Mouse (Mus musculus): Measurements from ENCODE around the gene Tram2. TPM values are rescaled to one million over a fixed set of nuclear protein-coding genes. Genes with fewer than 3 reads are reported as not detected.

Gene Tram2
- total and polyA plus RNA-seq, 3 experiments: 0.54 to 2.9 TPM; not detected in 1

GRCm38 (mm10) chr1:20997328-20997689, 81.7 kb downstream of the Tram2 start:
- no peaks in the 10 kb centered on the region for H3K79me2 ChIP-seq (ENCODE audit: control insufficient read depth, insufficient read depth, low read length, poor library complexity)
- DNase-seq (ENCODE audit: low read depth, low spot score): no peak
- H3K27me3 ChIP-seq (ENCODE audit: control insufficient read depth in 1 of 2, insufficient read depth in 2 of 2, low read length in 2 of 2): no peaks in the 10 kb centered on the region
- no peak overlapping the region for H3K9ac ChIP-seq (ENCODE audit: control insufficient read depth, low read depth, low read length, poor library complexity, severe bottlenecking)
- H3K4me3 ChIP-seq (ENCODE audit: control insufficient read depth in 1 of 2, insufficient read depth in 1 of 2, low read depth in 2 of 2, low read length in 2 of 2): no peak overlapping the region
- H3K9me3 ChIP-seq (replicated peaks; ENCODE audit: insufficient read depth, low read length): no peaks in the 10 kb centered on the region
- TF ChIP-seq TBP (IDR thresholded peaks at IDR 0.05; ENCODE audit: low read depth, low read length) (no peak), SIN3A (IDR thresholded peaks at IDR 0.05; ENCODE audit: low read length) (no peak), ZC3H11A (IDR thresholded peaks at IDR 0.05; ENCODE audit: low read depth, low read length) (no peak), POLR2AphosphoS5 (IDR thresholded peaks at IDR 0.05; ENCODE audit: borderline replicate concordance, low read depth, low read length) (no peak), MEF2A (IDR thresholded peaks at IDR 0.05; ENCODE audit: extremely low read depth, insufficient replicate concordance, low read depth, low read length, poor library complexity, severe bottlenecking) (no peak), ZMIZ1 (IDR thresholded peaks at IDR 0.05; ENCODE audit: low read depth, low read length) (no peak)
- no peaks in the 10 kb centered on the region for H3K4me1 ChIP-seq (ENCODE audit: control insufficient read depth in 1 of 2, insufficient read depth in 2 of 2, low read length in 2 of 2)
- H3K27ac ChIP-seq (ENCODE audit: control insufficient read depth, low read depth, low read length): no peak overlapping the region
- no peaks in the 10 kb centered on the region for H3K36me3 ChIP-seq (ENCODE audit: control insufficient read depth in 1 of 2, insufficient read depth in 2 of 2, low read length in 2 of 2)

GRCm38 (mm10) chr1:20996603-20997327, 82.3 kb downstream of the Tram2 start:
- H3K27me3 ChIP-seq (ENCODE audit: control insufficient read depth in 1 of 2, insufficient read depth in 2 of 2, low read length in 2 of 2): no peaks in the 10 kb centered on the region
- no peaks in the 10 kb centered on the region for H3K36me3 ChIP-seq (ENCODE audit: control insufficient read depth in 1 of 2, insufficient read depth in 2 of 2, low read length in 2 of 2)
- no peak overlapping the region for H3K27ac ChIP-seq (ENCODE audit: control insufficient read depth, low read depth, low read length)
- H3K9ac ChIP-seq (ENCODE audit: control insufficient read depth, low read depth, low read length, poor library complexity, severe bottlenecking): no peak overlapping the region
- no peaks in the 10 kb centered on the region for H3K79me2 ChIP-seq (ENCODE audit: control insufficient read depth, insufficient read depth, low read length, poor library complexity)
- no peak overlapping the region for H3K4me3 ChIP-seq (ENCODE audit: control insufficient read depth in 1 of 2, insufficient read depth in 1 of 2, low read depth in 2 of 2, low read length in 2 of 2)
- no peaks in the 10 kb centered on the region for H3K4me1 ChIP-seq (ENCODE audit: control insufficient read depth in 1 of 2, insufficient read depth in 2 of 2, low read length in 2 of 2)
- DNase-seq (ENCODE audit: low read depth, low spot score): no peak
- TF ChIP-seq TAL1 (IDR thresholded peaks at IDR 0.05; ENCODE audit: low read length) (no peak), USF1 (IDR thresholded peaks at IDR 0.05; ENCODE audit: low read depth, low read length) (no peak), EP300 (IDR thresholded peaks at IDR 0.05; ENCODE audit: low read depth in 1 of 2, low read length in 2 of 2) (no peak), ELF1 (IDR thresholded peaks at IDR 0.05; ENCODE audit: low read depth, low read length) (no peak), SMC3 (IDR thresholded peaks at IDR 0.05; ENCODE audit: low read depth, low read length) (no peak), ZMIZ1 (IDR thresholded peaks at IDR 0.05; ENCODE audit: low read depth, low read length) (no peak), MEF2A (IDR thresholded peaks at IDR 0.05; ENCODE audit: extremely low read depth, insufficient replicate concordance, low read depth, low read length, poor library complexity, severe bottlenecking) (no peak), NELFE (IDR thresholded peaks at IDR 0.05; ENCODE audit: low read depth, low read length) (no peak), RCOR1 (IDR thresholded peaks at IDR 0.05; ENCODE audit: low read depth, low read length) (no peak), MYB (IDR thresholded peaks at IDR 0.05; ENCODE audit: low read depth, low read length) (no peak), CHD1 (IDR thresholded peaks at IDR 0.05; ENCODE audit: low read depth, low read length) (no peak), MXI1 (IDR thresholded peaks at IDR 0.05; ENCODE audit: low read depth, low read length) (no peak), ZC3H11A (IDR thresholded peaks at IDR 0.05; ENCODE audit: low read depth, low read length) (no peak), MAZ (IDR thresholded peaks at IDR 0.05; ENCODE audit: low read depth, low read length) (no peak), BHLHE40 (IDR thresholded peaks at IDR 0.05; ENCODE audit: borderline replicate concordance, low read depth, low read length) (no peak), ZNF384 (IDR thresholded peaks at IDR 0.05; ENCODE audit: low read depth, low read length) (no peak), POLR2AphosphoS2 (IDR thresholded peaks at IDR 0.05; ENCODE audit: low read length) (no peak), CHD2 (IDR thresholded peaks at IDR 0.05; ENCODE audit: low read length) (no peak)
- H3K9me3 ChIP-seq (replicated peaks; ENCODE audit: insufficient read depth, low read length): no peaks in the 10 kb centered on the region

Data from MEL (cell line).